Mouse (Mus musculus): ENCODE results near the gene Zbtb43.

Gene Zbtb43

GRCm38 (mm10) chr2:33430081-33430770 is 38.1 kb downstream of the Zbtb43 start:
- no peak for DNase-seq (ENCODE audit: low spot score in 2 of 2)

- no peak for DNase-seq (ENCODE audit: low spot score in 2 of 2)
Measured at GRCm38 (mm10) chr2:33429339-33429738, 39.0 kb downstream of the Zbtb43 start.

GRCm38 (mm10) chr2:33426640-33427398 is 41.5 kb downstream of the Zbtb43 start:
- DNase-seq (ENCODE audit: low spot score in 2 of 2): no peak

- no peak for DNase-seq (ENCODE audit: low spot score in 2 of 2)
Measured at GRCm38 (mm10) chr2:33417454-33417853, 50.9 kb downstream of the Zbtb43 start.

- no peak for DNase-seq (ENCODE audit: low spot score in 2 of 2)
Measured at GRCm38 (mm10) chr2:33414019-33414418, 54.3 kb downstream of the Zbtb43 start.

GRCm38 (mm10) chr2:33412111-33412510 is 56.2 kb downstream of the Zbtb43 start:
- DNase-seq (ENCODE audit: low spot score in 2 of 2): no peak

GRCm38 (mm10) chr2:33403511-33404003 is 64.8 kb downstream of the Zbtb43 start:
- no peak for DNase-seq (ENCODE audit: low spot score in 2 of 2)

- no peak for DNase-seq (ENCODE audit: low spot score in 2 of 2)
Measured at GRCm38 (mm10) chr2:33402638-33403037, 65.7 kb downstream of the Zbtb43 start.

- DNase-seq (ENCODE audit: low spot score in 2 of 2): peak in 1 of 2 experiments; percentile 75
Measured at GRCm38 (mm10) chr2:33402236-33402635, 66.1 kb downstream of the Zbtb43 start.

- DNase-seq (ENCODE audit: low spot score in 2 of 2): no peak
Measured at GRCm38 (mm10) chr2:33401217-33401616, 67.1 kb downstream of the Zbtb43 start.

GRCm38 (mm10) chr2:33400541-33400940 is 67.8 kb downstream of the Zbtb43 start:
- DNase-seq (ENCODE audit: low spot score in 2 of 2): no peak

Measured in frontal cortex, postnatal 14 days (tissue).